Mouse (Mus musculus): ENCODE results near the gene Itgav. TPM values are rescaled to one million over a fixed set of nuclear protein-coding genes. Genes with fewer than 3 reads are reported as not detected.

Gene Itgav
- 10 to 100 TPM; 44.3 to 71.5 TPM for polyA plus RNA-seq (2017; shearing (Covaris generic))

GRCm38 (mm10) chr2:83723921-83724826, at the start of gene Itgav:
TSS of gene Itgav (plus strand) at chr2:83724397.
- ATAC-seq: peak; percentile 77

DNA sequence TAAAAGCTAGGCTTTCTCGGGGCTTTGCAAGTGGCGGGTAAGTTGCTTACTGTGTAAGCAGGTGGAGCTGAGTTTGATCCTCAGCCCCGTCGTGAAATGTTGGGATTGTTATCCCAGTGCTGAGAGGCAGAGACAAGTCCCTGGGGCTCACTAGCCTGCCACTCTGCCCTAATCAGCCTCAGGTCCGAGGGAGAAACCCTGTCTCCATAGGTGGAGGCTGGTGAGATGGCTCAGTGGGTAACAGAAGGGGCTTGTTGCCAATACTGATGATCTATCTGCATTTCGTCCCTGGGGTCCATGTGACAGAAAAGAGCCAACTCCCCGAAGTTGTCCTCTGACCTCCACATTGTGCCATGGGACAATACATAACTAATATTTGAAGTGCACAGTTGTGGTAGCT, 49.8 kb upstream of the Itgav start:
- ATAC-seq: no peak

DNA sequence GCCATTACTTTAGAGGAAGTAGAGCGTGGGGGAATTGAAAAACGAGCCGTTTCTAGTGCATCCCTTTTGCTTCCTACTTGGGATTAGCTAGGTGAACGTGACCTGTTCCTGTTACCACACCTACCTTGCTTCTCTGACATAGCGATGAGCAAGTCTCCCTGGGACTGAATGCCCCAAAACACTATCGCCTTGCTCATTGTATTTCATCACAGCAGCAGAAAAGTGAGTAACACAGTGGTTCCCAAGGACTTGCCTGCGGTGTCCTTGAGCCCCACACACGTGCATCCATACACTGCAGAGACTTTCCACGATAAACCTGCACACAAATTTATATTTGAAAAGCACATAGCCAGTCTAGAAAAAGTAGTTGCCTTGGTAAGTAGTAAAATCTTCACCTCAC, 49.3 kb upstream of the Itgav start:
- ATAC-seq: no peak

DNA sequence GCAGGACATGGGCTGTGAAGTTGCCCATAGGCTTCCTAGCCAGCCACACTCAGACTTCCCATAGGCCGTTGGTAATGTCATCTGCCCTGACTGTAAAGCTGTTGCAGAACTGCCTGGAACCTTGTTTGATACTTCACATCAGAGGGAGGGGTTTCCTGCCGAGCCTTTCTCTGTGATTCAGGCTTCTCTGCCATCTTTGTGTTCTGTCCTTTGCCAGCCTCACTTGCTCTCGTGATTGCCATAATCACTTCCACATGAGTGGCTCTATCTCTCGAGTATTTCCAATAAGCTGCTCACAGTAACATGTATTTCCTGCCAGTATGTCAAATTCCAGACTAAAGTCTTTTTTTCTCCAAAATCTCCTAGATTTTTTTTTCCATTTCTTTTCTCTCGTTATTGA, 48.5 kb upstream of the Itgav start:
- ATAC-seq: no peak

GRCm38 (mm10) chr2:83676226-83676870, 47.8 kb upstream of the Itgav start:
- no peak for ATAC-seq

DNA sequence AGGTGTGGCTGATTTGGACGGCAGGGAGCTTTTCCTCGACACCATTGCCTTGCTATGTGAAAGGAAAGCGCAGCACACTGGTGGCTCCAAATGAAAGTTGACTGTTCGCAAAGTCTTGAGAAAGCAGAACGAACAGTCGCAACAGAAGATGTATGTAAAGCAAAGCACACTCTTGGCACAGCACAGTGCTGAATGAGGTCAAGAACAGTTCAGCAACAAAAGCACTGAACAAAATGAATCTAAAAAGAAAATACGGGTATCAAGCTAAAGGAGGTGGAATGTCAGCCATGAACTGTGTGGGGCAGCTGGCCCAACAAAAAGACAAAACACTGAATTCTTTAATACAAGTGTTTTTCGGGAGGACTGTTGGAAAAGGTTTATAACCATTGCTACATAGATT, 42.9 kb upstream of the Itgav start:
- no peak for ATAC-seq

DNA sequence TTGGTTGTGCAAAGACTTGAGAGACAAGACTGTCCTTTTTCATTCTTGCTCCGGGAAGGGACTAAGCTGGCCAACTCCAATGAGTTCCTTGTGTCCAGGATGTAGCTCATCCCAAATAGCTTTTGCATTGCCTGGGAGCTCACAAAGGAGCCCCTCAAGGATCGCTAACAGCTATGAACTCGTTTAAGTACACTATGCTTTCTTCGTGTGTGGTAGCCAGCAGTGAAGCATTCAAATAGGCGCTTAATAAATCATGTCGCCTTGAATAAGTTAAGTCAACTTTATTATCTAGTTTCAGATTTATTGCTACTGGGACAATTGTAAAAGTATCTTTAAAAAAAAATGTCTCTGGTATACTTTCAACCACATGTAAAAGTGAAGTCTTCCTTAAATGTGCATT, 42.4 kb upstream of the Itgav start:
- ATAC-seq: no peak

- ATAC-seq: no peak
Measured at GRCm38 (mm10) chr2:83682282-83682681, 41.9 kb upstream of the Itgav start.

DNA sequence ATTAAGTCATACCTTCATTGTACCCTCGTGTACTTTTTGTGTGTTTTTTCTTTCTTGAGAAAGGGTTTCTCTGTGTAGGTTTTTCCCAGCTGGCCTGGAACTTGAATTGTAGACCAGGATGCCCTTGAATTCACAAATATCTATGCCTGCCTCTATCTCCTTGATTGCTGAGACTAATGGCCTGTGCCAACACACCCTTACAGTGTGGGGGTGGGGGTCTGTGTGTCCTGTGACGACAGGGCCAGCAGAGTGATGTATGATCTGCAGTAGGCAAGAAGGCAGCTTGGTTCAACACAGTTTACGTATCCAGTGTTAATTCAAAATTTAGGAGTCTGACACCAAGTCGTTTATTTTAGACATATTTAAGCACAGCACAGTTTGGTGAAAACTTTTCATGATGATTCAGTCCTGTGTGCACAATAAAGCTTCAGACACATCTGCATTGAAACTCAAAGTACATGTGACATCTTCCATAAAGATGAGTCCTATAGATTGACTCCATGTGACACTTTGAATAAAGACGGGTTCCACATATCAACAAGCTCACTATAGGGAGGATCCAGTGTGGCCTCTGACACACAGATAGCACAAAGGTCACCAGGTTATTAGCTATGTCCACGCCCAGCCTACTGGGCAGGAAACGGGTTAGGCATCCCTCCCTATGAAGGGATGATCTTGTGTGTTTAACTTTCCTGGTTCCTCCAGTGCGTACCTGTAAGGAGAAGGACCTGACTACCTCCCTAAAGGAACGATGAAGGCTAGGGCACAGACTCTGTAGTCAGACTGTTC, 40.3 kb upstream of the Itgav start:
- ATAC-seq: no peak

DNA sequence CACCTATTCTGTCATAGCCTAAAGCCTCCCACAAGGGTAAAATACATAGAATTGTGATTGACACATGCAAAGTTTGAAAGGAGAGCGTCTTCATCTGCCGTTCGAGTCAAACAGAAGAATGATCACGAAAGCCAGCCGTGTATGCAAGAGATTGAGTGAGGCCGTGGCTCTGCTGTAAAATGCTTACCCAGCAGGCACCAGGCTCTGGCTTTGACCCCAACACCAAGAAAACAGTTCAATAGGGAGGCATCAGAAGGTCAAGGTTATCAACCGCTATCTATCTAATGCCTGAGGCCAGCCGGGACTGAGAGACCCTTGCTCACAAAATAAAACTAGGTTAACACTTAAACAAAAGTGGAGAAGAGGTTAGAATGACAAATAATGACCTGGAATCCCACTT, 39.5 kb upstream of the Itgav start:
- no peak for ATAC-seq

GRCm38 (mm10) chr2:83690372-83690771, 33.8 kb upstream of the Itgav start:
- no peak for ATAC-seq

GRCm38 (mm10) chr2:83692651-83693545, 31.3 kb upstream of the Itgav start:
- ATAC-seq: no peak

DNA sequence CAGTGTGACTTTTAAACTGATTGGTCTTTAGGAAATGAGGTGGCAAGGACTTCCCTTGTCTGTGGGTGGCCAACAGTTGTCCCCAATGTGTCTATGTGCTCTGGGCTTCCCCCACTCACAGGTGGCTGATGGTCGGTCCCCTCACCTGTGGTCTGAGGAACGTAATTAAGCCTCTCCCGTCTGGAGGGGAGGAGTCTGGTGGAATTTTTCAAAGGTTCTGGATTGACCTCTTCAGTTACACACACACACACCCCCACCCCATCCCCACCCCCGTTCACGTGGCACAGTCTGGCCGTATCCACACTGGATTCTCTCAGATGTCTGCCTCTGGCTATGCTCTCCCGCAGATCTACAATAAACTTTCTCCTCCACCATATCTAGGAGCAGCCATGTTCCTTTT, 30.1 kb upstream of the Itgav start:
- ATAC-seq: no peak

GRCm38 (mm10) chr2:83695345-83696247, 28.6 kb upstream of the Itgav start:
- ATAC-seq: peak; percentile 75

GRCm38 (mm10) chr2:83698484-83698883, 25.7 kb upstream of the Itgav start:
- ATAC-seq: no peak

DNA sequence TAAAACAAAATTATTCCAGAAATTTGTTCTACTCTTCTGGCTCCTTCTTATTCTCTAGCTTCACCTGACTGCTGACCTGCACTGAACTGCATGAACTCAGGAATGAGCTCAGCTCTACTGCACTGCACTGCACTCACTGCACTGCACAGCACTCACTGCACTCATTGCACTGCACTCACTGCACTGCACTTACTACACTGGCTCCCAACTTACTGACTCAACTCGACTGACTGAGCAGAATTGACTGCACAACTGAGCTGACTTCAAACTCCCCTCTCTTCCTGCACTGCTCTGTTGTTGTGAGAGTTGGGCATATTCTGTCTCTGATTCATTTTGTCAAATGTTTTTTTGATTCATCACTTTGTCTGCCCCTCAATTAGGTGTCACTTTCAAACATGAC, 24.9 kb upstream of the Itgav start:
- ATAC-seq: no peak

GRCm38 (mm10) chr2:83700667-83701066, 23.5 kb upstream of the Itgav start:
- ATAC-seq: peak; percentile 89

- no peak for ATAC-seq
Measured at GRCm38 (mm10) chr2:83702411-83702810, 21.8 kb upstream of the Itgav start.

DNA sequence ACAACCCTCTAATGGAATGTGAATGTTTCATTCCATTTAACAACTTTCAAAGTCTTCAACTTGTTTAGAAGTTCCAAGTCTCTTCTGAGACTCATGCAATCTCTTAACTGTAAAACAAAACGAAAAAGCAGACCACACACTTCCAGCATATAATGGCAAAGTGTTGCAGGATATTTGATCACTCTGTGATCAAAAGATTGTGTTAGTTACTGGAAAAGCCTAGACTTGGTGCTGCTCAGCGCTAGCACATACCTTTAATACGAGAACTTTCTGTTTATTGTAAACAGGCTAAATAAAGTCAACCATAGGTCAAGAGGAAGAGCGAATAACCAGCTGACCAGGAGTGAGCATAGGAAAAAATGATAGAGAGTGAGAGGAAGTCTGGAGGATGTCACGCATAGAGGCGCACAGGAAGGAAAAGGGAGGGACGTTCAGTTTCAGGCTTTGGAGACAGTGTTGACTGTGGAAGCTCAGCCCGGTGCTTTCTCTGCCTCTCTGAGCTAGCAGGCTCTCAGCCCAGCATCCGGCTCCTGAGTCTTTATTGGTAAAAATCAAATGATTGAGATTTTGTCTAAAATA, 18.5 kb upstream of the Itgav start:
- no peak for ATAC-seq

- peak; percentile 38 for ATAC-seq
Measured at GRCm38 (mm10) chr2:83709896-83710524, 14.2 kb upstream of the Itgav start.

All from activated CD4-positive, CD25-positive, alpha-beta regulatory T cell, adult 4 months (primary cell).